Mouse (Mus musculus) kidney, postnatal 36 days (tissue): ENCODE results near the gene Cmklr1.
A peak's percentile ranks its signal among the peaks of the same experiment; 100 is the strongest.

Experiments
- DNase-seq, 2 experiments: peaks; one replicate each; pipeline ENCODE4 v3.0.0; 2021 to 2022; ENCODE audit warnings: mixed read lengths in 2 of 2

Gene Cmklr1

GRCm38 (mm10) chr5:113620130-113620716 is 30.0 kb downstream of the Cmklr1 start:
- DNase-seq, result no peak

GRCm38 (mm10) chr5:113619151-113619550 is 31.1 kb downstream of the Cmklr1 start:
- no peak for DNase-seq

GRCm38 (mm10) chr5:113618716-113619115 is 31.5 kb downstream of the Cmklr1 start:
- DNase-seq, result no peak

- DNase-seq, result no peak
Measured at GRCm38 (mm10) chr5:113611771-113612233, 38.4 kb downstream of the Cmklr1 start.

GRCm38 (mm10) chr5:113611131-113611530 is 39.1 kb downstream of the Cmklr1 start:
- no peak for DNase-seq

GRCm38 (mm10) chr5:113610490-113610889 is 39.7 kb downstream of the Cmklr1 start:
- DNase-seq, result no peak

GRCm38 (mm10) chr5:113609891-113610290 is 40.3 kb downstream of the Cmklr1 start:
- DNase-seq, result no peak

- no peak for DNase-seq
Measured at GRCm38 (mm10) chr5:113608511-113608910, 41.7 kb downstream of the Cmklr1 start.

GRCm38 (mm10) chr5:113607941-113608431 is 42.2 kb downstream of the Cmklr1 start:
- DNase-seq, result peak; percentile 15 to 21

GRCm38 (mm10) chr5:113606961-113607785 is 43.1 kb downstream of the Cmklr1 start:
- DNase-seq, result no peak

- DNase-seq, result no peak
Measured at GRCm38 (mm10) chr5:113606121-113606520, 44.1 kb downstream of the Cmklr1 start.

- DNase-seq, result no peak
Measured at GRCm38 (mm10) chr5:113604758-113605157, 45.5 kb downstream of the Cmklr1 start.

- no peak for DNase-seq
Measured at GRCm38 (mm10) chr5:113603471-113603870, 46.8 kb downstream of the Cmklr1 start.

GRCm38 (mm10) chr5:113600803-113601202 is 49.4 kb downstream of the Cmklr1 start:
- no peak for DNase-seq

GRCm38 (mm10) chr5:113600181-113600580 is 50.0 kb downstream of the Cmklr1 start:
- no peak for DNase-seq

GRCm38 (mm10) chr5:113596780-113597353 is 53.4 kb downstream of the Cmklr1 start:
- DNase-seq, result peak in 1 of 2 experiments; percentile 5

- no peak for DNase-seq
Measured at GRCm38 (mm10) chr5:113596252-113596651, 54.0 kb downstream of the Cmklr1 start.

- no peak for DNase-seq
Measured at GRCm38 (mm10) chr5:113593911-113594705, 56.1 kb downstream of the Cmklr1 start.

GRCm38 (mm10) chr5:113591751-113592230 is 58.4 kb downstream of the Cmklr1 start:
- DNase-seq, result no peak

GRCm38 (mm10) chr5:113591166-113591565 is 59.1 kb downstream of the Cmklr1 start:
- DNase-seq, result no peak

- DNase-seq, result no peak
Measured at GRCm38 (mm10) chr5:113590010-113590640, 60.1 kb downstream of the Cmklr1 start.

- DNase-seq, result peak; percentile 7 to 12
Measured at GRCm38 (mm10) chr5:113586458-113586849, 63.8 kb downstream of the Cmklr1 start.
